Mouse (Mus musculus): ENCODE measurements around the gene Gm27021.
A peak's percentile ranks its signal among the peaks of the same experiment; 100 is the strongest.

The Gm27021 gene

DNA sequence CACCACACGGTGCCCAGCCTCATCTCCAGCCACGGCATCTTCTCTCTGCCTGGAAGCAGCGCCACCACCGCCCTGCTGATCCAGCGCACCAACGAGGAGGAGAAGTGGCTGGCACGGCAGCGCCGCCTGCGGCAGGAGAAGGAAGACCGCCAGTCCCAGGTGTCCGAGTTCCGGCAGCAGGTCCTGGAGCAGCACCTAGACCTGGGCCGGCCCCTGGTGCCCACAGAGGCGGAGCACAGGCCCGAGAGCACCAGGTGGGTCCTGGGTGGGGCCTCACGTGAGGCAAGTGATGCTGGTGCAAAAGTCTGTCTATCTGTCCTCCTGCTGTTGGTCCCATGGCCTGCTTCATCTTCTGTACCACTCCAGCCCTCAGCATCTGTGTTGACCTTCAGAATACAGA lies 98.8 kb downstream of the Gm27021 start:
- no peaks in the 10 kb centered on the region for H3K9me3 ChIP-seq (ENCODE audit: low read length)
- 0 out of 2 replicates have a peak overlapping the region, but pooled peaks have one; percentile 7 for H3K4me3 ChIP-seq (replicated peaks; ENCODE audit: low read length)
- peaks cover 100% of the 10 kb centered on the region for H3K36me3 ChIP-seq (ENCODE audit: insufficient read depth, low read length)
- no peaks in the 10 kb centered on the region for H3K27me3 ChIP-seq (ENCODE audit: insufficient read depth, low read length)
- H3K4me1 ChIP-seq (replicated peaks; ENCODE audit: low read depth, low read length): peaks cover 100% of the 10 kb centered on the region
- TF ChIP-seq NANOG (IDR thresholded peaks at IDR 0.05; ENCODE audit: borderline replicate concordance, low read length) (no peak), CTCF (conservative IDR thresholded peaks at IDR 0.05; ENCODE audit: low read length) (no peak), POU5F1 (IDR thresholded peaks at IDR 0.05; ENCODE audit: borderline replicate concordance, low read length) (no peak)

DNA sequence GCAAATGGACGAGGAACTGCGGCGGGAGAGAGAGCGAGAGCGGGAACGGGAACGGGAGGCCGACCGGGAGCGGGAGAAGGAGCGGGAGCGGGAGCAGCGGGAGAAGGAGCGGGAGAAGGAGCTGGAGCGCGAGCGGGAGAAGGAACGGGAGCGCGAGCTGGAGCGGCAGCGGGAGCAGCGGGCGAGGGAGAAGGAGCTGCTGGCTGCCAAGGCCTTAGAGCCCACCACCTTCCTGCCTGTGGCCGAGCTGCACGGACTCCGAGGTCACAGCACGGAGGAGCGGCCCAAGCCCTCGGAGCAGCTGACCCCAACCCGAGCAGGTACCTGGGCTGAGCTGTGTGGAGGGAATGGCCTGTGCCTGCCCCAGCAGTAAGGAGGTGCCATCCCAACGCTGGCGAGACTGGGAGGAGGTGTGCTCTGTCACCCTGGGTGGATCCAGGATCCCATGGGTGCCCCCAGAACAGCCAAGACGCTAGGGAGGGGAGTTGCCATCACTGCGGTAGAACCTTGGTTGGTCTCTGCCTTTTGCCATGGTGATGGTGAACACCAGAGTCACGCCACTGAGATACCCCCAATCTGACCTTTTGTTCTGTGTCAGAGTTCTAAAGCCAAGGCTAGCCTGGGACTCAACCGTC lies 99.6 kb downstream of the Gm27021 start:
- Histone ChIP-seq H3K27me3 (ENCODE audit: insufficient read depth, low read length) (no peaks in the 10 kb centered on the region), H3K4me1 (replicated peaks; ENCODE audit: low read depth, low read length) (peaks cover 100% of the 10 kb centered on the region), H3K4me3 (replicated peaks; ENCODE audit: low read length) (peak overlapping the region; percentile 50), H3K36me3 (ENCODE audit: insufficient read depth, low read length) (peaks cover 100% of the 10 kb centered on the region), H3K9me3 (ENCODE audit: low read length) (no peaks in the 10 kb centered on the region)
- TF ChIP-seq POU5F1 (IDR thresholded peaks at IDR 0.05; ENCODE audit: borderline replicate concordance, low read length) (no peak), NANOG (IDR thresholded peaks at IDR 0.05; ENCODE audit: borderline replicate concordance, low read length) (no peak), CTCF (conservative IDR thresholded peaks at IDR 0.05; ENCODE audit: low read length) (no peak)

DNA sequence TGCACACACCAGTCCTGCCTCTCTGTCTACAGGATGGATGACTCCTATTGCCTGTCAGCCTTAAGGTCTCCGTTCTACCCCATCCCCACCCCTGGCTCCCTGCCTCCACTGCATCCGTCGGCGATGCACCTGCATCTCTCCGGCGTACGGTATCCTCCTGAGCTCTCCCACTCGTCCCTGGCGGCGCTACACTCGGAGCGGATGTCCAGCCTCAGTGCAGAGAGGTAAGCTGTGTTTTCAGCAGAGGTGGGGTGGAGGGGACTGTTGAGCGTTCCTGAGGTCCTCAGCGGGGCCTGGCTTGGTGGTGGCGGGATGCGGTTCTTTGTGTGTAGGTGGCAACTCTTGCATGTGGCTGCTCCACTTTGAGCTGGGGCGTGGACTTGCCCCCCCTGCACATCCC lies 100.1 kb downstream of the Gm27021 start:
- Histone ChIP-seq H3K4me1 (replicated peaks; ENCODE audit: low read depth, low read length) (peaks cover 100% of the 10 kb centered on the region), H3K4me3 (replicated peaks; ENCODE audit: low read length) (peak overlapping the region; percentile 50), H3K9me3 (ENCODE audit: low read length) (no peaks in the 10 kb centered on the region), H3K36me3 (ENCODE audit: insufficient read depth, low read length) (peaks cover 100% of the 10 kb centered on the region), H3K27me3 (ENCODE audit: insufficient read depth, low read length) (no peaks in the 10 kb centered on the region)
- TF ChIP-seq CTCF (conservative IDR thresholded peaks at IDR 0.05; ENCODE audit: low read length) (no peak), POU5F1 (IDR thresholded peaks at IDR 0.05; ENCODE audit: borderline replicate concordance, low read length) (no peak), NANOG (IDR thresholded peaks at IDR 0.05; ENCODE audit: borderline replicate concordance, low read length) (no peak)

DNA sequence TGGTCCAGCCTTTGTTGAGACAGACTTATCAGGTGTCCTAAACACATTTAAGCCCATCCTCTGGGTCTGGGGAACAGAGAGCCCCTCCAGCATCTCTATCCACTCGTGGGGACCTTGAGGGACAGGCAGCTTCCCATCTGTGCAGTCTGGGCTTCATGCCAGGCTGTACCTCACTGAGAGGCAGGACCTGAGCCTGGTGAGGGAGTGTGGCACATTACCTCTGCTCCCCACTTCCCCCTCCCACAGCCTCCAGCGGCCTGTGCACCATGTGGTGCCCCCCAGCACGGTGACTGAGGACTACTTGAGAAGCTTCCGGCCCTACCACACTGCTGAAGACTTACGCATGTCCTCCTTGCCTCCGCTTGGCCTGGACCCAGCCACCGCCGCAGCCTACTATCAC lies 101.2 kb downstream of the Gm27021 start:
- Histone ChIP-seq H3K4me3 (replicated peaks; ENCODE audit: low read length) (peak overlapping the region; percentile 50; the same call in 1 of the 2 replicates), H3K27me3 (ENCODE audit: insufficient read depth, low read length) (no peaks in the 10 kb centered on the region), H3K36me3 (ENCODE audit: insufficient read depth, low read length) (peaks cover 100% of the 10 kb centered on the region), H3K4me1 (replicated peaks; ENCODE audit: low read depth, low read length) (peaks cover 100% of the 10 kb centered on the region), H3K9me3 (ENCODE audit: low read length) (no peaks in the 10 kb centered on the region)
- no peak for TF ChIP-seq CTCF (conservative IDR thresholded peaks at IDR 0.05; ENCODE audit: low read length)

DNA sequence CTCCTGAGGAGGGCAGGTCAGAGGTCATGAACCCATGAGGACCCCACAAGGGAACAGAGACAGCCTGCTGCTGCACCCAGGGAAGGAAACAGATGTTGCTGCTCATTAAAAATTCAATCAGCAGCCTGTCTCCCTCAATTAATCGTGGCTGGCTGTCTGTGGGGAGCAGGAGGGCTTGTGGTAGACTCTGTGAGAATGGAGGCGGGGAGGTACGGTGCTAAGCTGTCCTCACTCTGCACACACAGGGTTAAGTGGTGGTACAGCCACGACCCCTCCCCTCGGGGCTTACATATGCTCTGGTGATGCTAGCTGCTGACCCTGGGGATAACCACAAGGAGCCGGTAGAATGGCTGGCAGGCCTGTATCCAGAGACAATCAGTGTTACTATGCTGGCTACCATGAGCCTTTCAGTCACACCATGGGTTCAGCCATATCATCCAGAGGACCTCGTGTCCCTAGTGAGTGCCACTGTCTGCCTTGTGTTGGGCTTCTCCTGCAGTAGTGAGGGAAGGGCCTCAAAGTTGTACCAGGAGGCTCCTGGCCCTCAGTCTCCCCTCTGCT lies 102.6 kb downstream of the Gm27021 start:
- H3K4me1 ChIP-seq (replicated peaks; ENCODE audit: low read depth, low read length): peaks cover 100% of the 10 kb centered on the region
- H3K27me3 ChIP-seq (ENCODE audit: insufficient read depth, low read length): no peaks in the 10 kb centered on the region
- TF ChIP-seq POU5F1 (IDR thresholded peaks at IDR 0.05; ENCODE audit: borderline replicate concordance, low read length): no peak
- TF ChIP-seq CTCF (conservative IDR thresholded peaks at IDR 0.05; ENCODE audit: low read length): no peak
- TF ChIP-seq NANOG (IDR thresholded peaks at IDR 0.05; ENCODE audit: borderline replicate concordance, low read length): no peak
- no peak overlapping the region for H3K4me3 ChIP-seq (replicated peaks; ENCODE audit: low read length)
- no peaks in the 10 kb centered on the region for H3K9me3 ChIP-seq (ENCODE audit: low read length)
- H3K36me3 ChIP-seq (ENCODE audit: insufficient read depth, low read length): peaks cover 100% of the 10 kb centered on the region

DNA sequence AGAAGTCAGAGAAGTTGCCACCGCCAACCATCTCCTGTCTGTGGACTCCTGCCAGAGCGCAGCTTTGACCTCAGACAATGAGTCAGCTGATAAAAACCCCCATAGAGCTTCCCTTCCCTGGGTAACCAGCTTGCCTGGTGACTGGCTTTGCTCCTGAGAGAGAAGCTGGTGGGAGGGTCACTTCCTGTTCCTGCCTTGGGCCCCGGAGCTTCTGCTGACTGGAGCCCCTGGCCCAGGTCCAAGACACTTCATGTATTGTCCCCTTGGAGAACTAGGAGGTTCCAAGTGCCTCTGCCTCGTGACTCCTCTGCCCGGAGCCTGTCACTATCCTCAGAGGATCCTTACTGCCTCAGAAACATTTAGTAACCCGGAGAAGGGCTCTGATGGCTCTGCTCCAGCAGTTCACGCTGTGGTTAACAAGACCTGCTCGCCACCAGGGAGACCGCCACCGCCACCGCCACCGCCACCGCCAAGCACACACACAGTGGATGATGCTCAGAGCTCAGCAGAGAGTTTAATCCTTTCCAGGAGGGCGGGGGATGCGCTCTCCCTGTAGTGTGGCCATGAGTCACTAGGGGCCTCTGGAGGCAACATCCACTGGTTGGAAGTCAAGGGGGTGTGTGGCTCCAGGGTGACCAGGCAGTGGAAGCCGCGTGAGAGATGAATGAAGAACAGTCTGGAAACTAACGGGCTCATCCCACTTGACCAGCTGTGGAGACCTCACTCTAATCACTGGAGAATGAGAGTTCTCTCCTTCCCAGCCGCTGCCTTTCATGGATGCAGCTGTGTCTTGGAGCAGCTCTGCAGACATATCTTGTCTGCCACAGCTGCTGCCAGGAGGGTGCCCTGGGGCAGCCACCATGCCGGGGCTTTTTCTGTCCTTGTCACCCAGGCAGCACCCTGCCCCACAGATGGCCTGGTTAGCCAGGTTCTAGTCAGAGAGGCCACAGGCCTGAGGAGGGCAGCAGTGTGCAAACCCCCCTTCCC lies 103.7 kb downstream of the Gm27021 start:
- Histone ChIP-seq H3K36me3 (ENCODE audit: insufficient read depth, low read length) (peaks cover 100% of the 10 kb centered on the region), H3K4me3 (replicated peaks; ENCODE audit: low read length) (peak overlapping the region; percentile 27; the same call in 1 of the 2 replicates), H3K4me1 (replicated peaks; ENCODE audit: low read depth, low read length) (peaks cover 100% of the 10 kb centered on the region), H3K27me3 (ENCODE audit: insufficient read depth, low read length) (no peaks in the 10 kb centered on the region), H3K9me3 (ENCODE audit: low read length) (no peaks in the 10 kb centered on the region)
- TF ChIP-seq CTCF (conservative IDR thresholded peaks at IDR 0.05; ENCODE audit: low read length) (no peak), NANOG (IDR thresholded peaks at IDR 0.05; ENCODE audit: borderline replicate concordance, low read length) (no peak), POU5F1 (IDR thresholded peaks at IDR 0.05; ENCODE audit: borderline replicate concordance, low read length) (no peak)

DNA sequence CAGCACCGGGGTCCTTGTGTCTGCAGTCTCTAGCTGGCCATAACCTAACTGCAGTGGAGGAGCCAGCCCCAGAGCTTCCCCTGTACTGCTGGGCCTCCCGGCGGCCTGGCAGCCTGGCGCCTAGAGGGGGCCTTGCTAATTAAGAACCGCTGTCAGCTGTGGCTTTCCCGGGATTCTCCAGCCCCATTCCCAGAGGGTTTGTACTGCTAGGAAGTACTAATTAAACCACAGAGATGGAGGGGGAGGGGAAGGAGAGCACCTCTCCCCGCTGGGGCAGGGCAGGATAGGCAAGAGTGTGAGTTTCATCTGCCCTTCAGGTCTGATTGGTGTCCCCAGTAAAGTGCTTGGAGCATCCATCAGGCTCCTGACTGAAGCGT lies 104.5 kb downstream of the Gm27021 start:
- Histone ChIP-seq H3K27me3 (ENCODE audit: insufficient read depth, low read length) (no peaks in the 10 kb centered on the region), H3K9me3 (ENCODE audit: low read length) (no peaks in the 10 kb centered on the region), H3K36me3 (ENCODE audit: insufficient read depth, low read length) (peaks cover 100% of the 10 kb centered on the region), H3K4me3 (replicated peaks; ENCODE audit: low read length) (0 out of 2 replicates have a peak overlapping the region, but pooled peaks have one; percentile 5), H3K4me1 (replicated peaks; ENCODE audit: low read depth, low read length) (peaks cover 100% of the 10 kb centered on the region)
- TF ChIP-seq NANOG (IDR thresholded peaks at IDR 0.05; ENCODE audit: borderline replicate concordance, low read length): no peak

DNA sequence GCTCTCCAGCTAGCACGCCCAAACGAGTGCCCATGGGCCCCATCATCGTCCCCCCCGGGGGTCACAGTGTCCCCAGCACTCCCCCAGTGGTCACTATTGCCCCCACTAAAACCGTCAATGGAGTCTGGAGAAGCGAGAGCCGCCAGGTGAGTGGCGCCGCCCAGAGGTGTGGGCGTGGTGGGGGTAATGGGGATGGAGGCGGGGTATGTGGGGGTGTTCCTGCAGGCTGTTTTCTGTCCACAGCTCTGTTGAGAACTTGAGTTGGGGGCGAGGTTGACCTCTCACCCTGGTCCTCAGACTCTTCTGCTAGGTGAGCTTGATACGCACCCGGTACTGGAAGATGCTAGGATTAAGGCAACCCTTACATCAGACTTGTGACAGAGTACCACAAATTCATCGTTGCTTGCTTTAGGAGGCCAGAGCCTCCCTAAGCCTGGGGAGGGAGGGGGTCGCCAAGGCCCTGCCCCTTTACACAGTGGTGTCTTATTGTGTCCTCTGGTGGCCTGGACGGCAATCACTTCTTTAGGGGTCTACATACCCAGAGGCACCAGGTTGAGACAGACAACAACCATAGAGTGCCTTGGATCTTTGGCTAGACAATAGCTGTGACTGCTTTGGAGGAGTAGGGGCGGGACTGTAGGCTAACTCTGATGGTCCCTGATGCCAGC lies 105.1 kb downstream of the Gm27021 start:
- Histone ChIP-seq H3K27me3 (ENCODE audit: insufficient read depth, low read length) (no peaks in the 10 kb centered on the region), H3K4me1 (replicated peaks; ENCODE audit: low read depth, low read length) (peaks cover 100% of the 10 kb centered on the region), H3K36me3 (ENCODE audit: insufficient read depth, low read length) (peaks cover 100% of the 10 kb centered on the region), H3K4me3 (replicated peaks; ENCODE audit: low read length) (0 out of 2 replicates have a peak overlapping the region, but pooled peaks have one; percentile 5), H3K9me3 (ENCODE audit: low read length) (no peaks in the 10 kb centered on the region)
- TF ChIP-seq CTCF (conservative IDR thresholded peaks at IDR 0.05; ENCODE audit: low read length): no peak
- TF ChIP-seq NANOG (IDR thresholded peaks at IDR 0.05; ENCODE audit: borderline replicate concordance, low read length): no peak
- no peak for TF ChIP-seq POU5F1 (IDR thresholded peaks at IDR 0.05; ENCODE audit: borderline replicate concordance, low read length)
